Mouse (Mus musculus) left cerebral cortex, postnatal 25 days (tissue): ENCODE results near the gene 1700020A23Rik. TPM values are rescaled to one million over a fixed set of nuclear protein-coding genes. Genes with fewer than 3 reads are reported as not detected.
A peak's percentile ranks its signal among the peaks of the same experiment; 100 is the strongest.
"Not testable (repeated sequence)": the region's sequence is repeated elsewhere in the genome, so short reads cannot be mapped to it uniquely, and the experiment has no call there.

Experiments
- DNase-seq, 2 experiments: peaks; one replicate each; pipeline ENCODE4 v3.0.0; 2022; ENCODE audit warnings: low spot score in 2 of 2, mixed read lengths in 1 of 2
- intact Hi-C: fragments of 180-260 bp; cut with DNase I; formaldehyde crosslinking; loops from one replicate; pipeline ENCODE4 v1.15.1; 2025
- total RNA-seq, 2 experiments: library from RNA; stranded (reverse); gene quantifications; 2 replicates each; pipeline ENCODE4 v1.2.3; 2021

1700020A23Rik gene
- total RNA-seq: not detected

GRCm38 (mm10) chr2:130404939-130405338 lies at the start of gene 1700020A23Rik, which contains the start of gene Gm28372:
TSS of gene 1700020A23Rik (plus strand) at chr2:130405259.
TSS of gene Gm28372 (plus strand) at chr2:130405239.
- DNase-seq: no peak
- intact Hi-C loops: no loop called here

GRCm38 (mm10) chr2:130357551-130357950 lies 47.5 kb upstream of the 1700020A23Rik start:
- DNase-seq: no peak
- intact Hi-C loops: no loop called here

GRCm38 (mm10) chr2:130358852-130359251 lies 46.2 kb upstream of the 1700020A23Rik start:
- no peak for DNase-seq
- intact Hi-C loops: no loop called here

- intact Hi-C loops: loop anchor here (1.0 kb wide), 1 partner anchor 71 kb away; no protein-coding TSS in a partner anchor
- DNase-seq: peak; percentile 33 to 35
Measured at GRCm38 (mm10) chr2:130362511-130363026, 42.5 kb upstream of the 1700020A23Rik start.

- no peak for DNase-seq
- intact Hi-C loops: no loop called here
Measured at GRCm38 (mm10) chr2:130365211-130366094, 39.6 kb upstream of the 1700020A23Rik start.

GRCm38 (mm10) chr2:130367386-130367785 lies 37.7 kb upstream of the 1700020A23Rik start:
- intact Hi-C loops: no loop called here
- DNase-seq: no peak

- intact Hi-C loops, DNase-seq: not testable (repeated sequence)
Measured at GRCm38 (mm10) chr2:130373026-130373425, 32.0 kb upstream of the 1700020A23Rik start.

- DNase-seq: no peak
- intact Hi-C loops: no loop called here
Measured at GRCm38 (mm10) chr2:130374951-130375350, 30.1 kb upstream of the 1700020A23Rik start.

GRCm38 (mm10) chr2:130383205-130383604 lies 21.9 kb upstream of the 1700020A23Rik start:
- intact Hi-C loops: no loop called here
- no peak for DNase-seq

GRCm38 (mm10) chr2:130383895-130384294 lies 21.2 kb upstream of the 1700020A23Rik start:
- intact Hi-C loops: no loop called here
- DNase-seq: no peak

GRCm38 (mm10) chr2:130386212-130386611 lies 18.8 kb upstream of the 1700020A23Rik start:
- no peak for DNase-seq
- intact Hi-C loops: no loop called here

GRCm38 (mm10) chr2:130388796-130389195 lies 16.3 kb upstream of the 1700020A23Rik start:
- intact Hi-C loops: no loop called here
- DNase-seq: no peak

- intact Hi-C loops: no loop called here
- DNase-seq: no peak
Measured at GRCm38 (mm10) chr2:130390993-130391625, 13.9 kb upstream of the 1700020A23Rik start.

GRCm38 (mm10) chr2:130392836-130393235 lies 12.2 kb upstream of the 1700020A23Rik start:
- intact Hi-C loops: no loop called here

GRCm38 (mm10) chr2:130395696-130396095 lies 9.4 kb upstream of the 1700020A23Rik start:
- intact Hi-C loops: no loop called here
- no peak for DNase-seq

More at GRCm38 (mm10) chr2:130392836-130393235, 12.2 kb upstream of the 1700020A23Rik start:
- DNase-seq: no peak

GRCm38 (mm10) chr2:130397186-130397985 lies 7.7 kb upstream of the 1700020A23Rik start, which contains the start of gene Cpxm1:
TSS of gene Cpxm1 (minus strand) at chr2:130397574.
- DNase-seq: no peak

GRCm38 (mm10) chr2:130398091-130398490 lies 7.0 kb upstream of the 1700020A23Rik start:
- intact Hi-C loops: no loop called here
- DNase-seq: no peak

More at GRCm38 (mm10) chr2:130397186-130397985, 7.7 kb upstream of the 1700020A23Rik start, which contains the start of gene Cpxm1:
- intact Hi-C loops: no loop called here

- DNase-seq: no peak
Measured at GRCm38 (mm10) chr2:130400046-130400445, 5.0 kb upstream of the 1700020A23Rik start.

GRCm38 (mm10) chr2:130401891-130402290 lies 3.2 kb upstream of the 1700020A23Rik start:
- intact Hi-C loops: no loop called here
- DNase-seq: no peak

More at GRCm38 (mm10) chr2:130400046-130400445, 5.0 kb upstream of the 1700020A23Rik start:
- intact Hi-C loops: no loop called here
